Mouse (Mus musculus) liver, embryonic 12.5 days (tissue): ENCODE measurements around the gene Scn9a. TPM values are rescaled to one million over a fixed set of nuclear protein-coding genes. Genes with fewer than 3 reads are reported as not detected.

ENCODE experiments used
- ATAC-seq: fragments of 200-750 bp; cut with Nextera tagmentation; 2 replicates; pipeline ENCODE4 v1.8.0; 2017; ENCODE audit warnings: moderate number of reproducible peaks, mild to moderate bottlenecking, moderate library complexity
- H3K27ac ChIP-seq: fragments of 300-500 bp; sonication (generic); 2 replicates; pipeline ENCODE4 v1.5.1; 2016; ENCODE audit warnings: mild to moderate bottlenecking
- H3K27me3 ChIP-seq: fragments of 300-500 bp; sonication (generic); replicated peaks from 2 replicates; pipeline ENCODE4 v1.6.1; 2016; ENCODE audit warnings: mild to moderate bottlenecking, moderate library complexity
- H3K36me3 ChIP-seq: fragments of 300-500 bp; sonication (generic); 2 replicates; pipeline ENCODE4 v1.6.1; 2016; ENCODE audit warnings: mild to moderate bottlenecking, moderate library complexity
- H3K4me1 ChIP-seq: fragments of 300-500 bp; sonication (generic); 2 replicates; pipeline ENCODE4 v1.6.1; 2016
- H3K4me2 ChIP-seq: fragments of 300-500 bp; sonication (generic); 2 replicates; pipeline ENCODE4 v1.6.1; 2016; ENCODE audit warnings: mild to moderate bottlenecking, moderate library complexity
- H3K4me3 ChIP-seq: fragments of 300-500 bp; sonication (generic); 2 replicates; pipeline ENCODE4 v1.5.1; 2016; ENCODE audit warnings: mild to moderate bottlenecking, moderate library complexity
- H3K9ac ChIP-seq: fragments of 300-500 bp; sonication (generic); 2 replicates; pipeline ENCODE4 v1.6.1; 2016; ENCODE audit warnings: mild to moderate bottlenecking, moderate library complexity
- H3K9me3 ChIP-seq: fragments of 300-500 bp; sonication (generic); replicated peaks from 2 replicates; pipeline ENCODE4 v1.6.1; 2016; ENCODE audit warnings: mild to moderate bottlenecking, moderate library complexity
- WGBS: fragments of 180-500 bp; shearing (Covaris S2); methylation state at CpG from one replicate; pipeline ENCODE4 v1.1.7; 2016; ENCODE audit not compliant: insufficient replicate concordance; 5-methylcytosine and 5-hydroxymethylcytosine counted together
- polyA plus RNA-seq: library from polyadenylated mRNA; unstranded; fragments of >200 nt; fragmentation: Nextera tagmentation; extraction: Ambion mirVana; gene quantifications from 2 replicates; pipeline ENCODE4 v1.2.1, GENCODE M21; 2016

Gene Scn9a
- polyA plus RNA-seq, 1 experiment from 2014 or later, result not detected

- Histone ChIP-seq H3K4me3 (no peak overlapping the region), H3K9ac (no peak overlapping the region)
- 14% methylated on average over 21 of the region's 21 CpGs for WGBS
Measured at GRCm38 (mm10) chr2:66439764-66440471, 194.8 kb downstream of the Scn9a start.

GRCm38 (mm10) chr2:66436286-66436685 is 198.5 kb downstream of the Scn9a start:
- ATAC-seq, result no peak
- Histone ChIP-seq H3K4me2 (no peak overlapping the region), H3K27ac (no peak overlapping the region), H3K27me3 (no peaks in the 10 kb centered on the region; the same call in 1 of the 2 replicates), H3K4me1 (no peaks in the 10 kb centered on the region), H3K36me3 (no peaks in the 10 kb centered on the region), H3K4me3 (no peak overlapping the region), H3K9me3 (no peaks in the 10 kb centered on the region), H3K9ac (no peak overlapping the region)
- WGBS, result 58% methylated on average over 3 of the region's 3 CpGs

More at GRCm38 (mm10) chr2:66439764-66440471, 194.8 kb downstream of the Scn9a start:
- peak overlapping the region; percentile 28 for H3K4me2 ChIP-seq
- H3K4me1 ChIP-seq, result no peaks in the 10 kb centered on the region
- H3K36me3 ChIP-seq, result no peaks in the 10 kb centered on the region
- H3K27me3 ChIP-seq, result no peaks in the 10 kb centered on the region; the same call in 1 of the 2 replicates
- no peak overlapping the region for H3K27ac ChIP-seq
- H3K9me3 ChIP-seq, result no peaks in the 10 kb centered on the region
- no peak for ATAC-seq

Other genes with a start within 250 kb of the Scn9a start
- not detected in 2 replicates for gene Scn1a, start 194.1 kb downstream of the Scn9a start, polyA plus RNA-seq
- gene Scn7a, start 150.0 kb upstream of the Scn9a start, polyA plus RNA-seq, result not detected in 2 replicates